Mouse (Mus musculus): ENCODE measurements at regions not wholly inside any gene's neighbourhood (a gene's known extent, or its start where the extent isn't known, plus 50 kb on each side); places are given as distances from the start of the nearest gene placed in this dataset.

DNA sequence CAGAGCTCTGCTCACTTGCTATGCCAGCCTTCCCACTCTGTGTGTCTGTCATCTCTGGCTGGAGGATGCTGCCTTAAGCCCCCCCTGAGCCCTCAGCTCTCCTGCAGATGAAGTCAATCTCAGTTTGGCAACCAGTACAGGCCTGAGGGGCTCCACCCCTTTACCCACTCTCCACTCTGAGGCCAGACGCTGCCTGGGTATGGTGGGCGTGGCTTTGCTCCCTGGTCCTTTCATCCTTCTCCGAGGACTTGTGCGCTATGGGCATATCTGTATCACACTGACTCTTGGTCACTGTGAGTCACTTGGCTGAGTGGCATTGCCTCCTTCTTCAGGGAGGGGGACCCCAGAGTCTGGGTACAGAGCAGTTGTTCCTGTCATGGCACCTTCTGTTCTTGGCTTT is 94.3 kb upstream of the Ptpn1 start:
- no peak overlapping the region for H3K27ac ChIP-seq (replicated peaks; ENCODE audit: low read depth, low read length)
- no peaks in the 10 kb centered on the region for H3K36me3 ChIP-seq (replicated peaks; ENCODE audit: control insufficient read depth, insufficient read depth, low read depth, low read length)
- no peaks in the 10 kb centered on the region for H3K9me3 ChIP-seq (replicated peaks; ENCODE audit: control insufficient read depth, low read length)
- no peak overlapping the region for H3K9ac ChIP-seq (replicated peaks; ENCODE audit: low read length)
- no peaks in the 10 kb centered on the region for H3K27me3 ChIP-seq (ENCODE audit: control insufficient read depth, insufficient read depth, low read length)
- no peak for DNase-seq (ENCODE audit: low spot score)
- no peak; the same call in 1 of the 2 replicates for ATAC-seq (replicated peaks; ENCODE audit: insufficient number of reproducible peaks, low FRiP score, low TSS enrichment, low read depth)
- WGBS = 58% methylated on average over 4 of the region's 4 CpGs
- H3K4me3 ChIP-seq (ENCODE audit: low read depth, low read length) = no peak overlapping the region
- no peak overlapping the region for H3K4me2 ChIP-seq (ENCODE audit: low read depth, low read length)
- H3K4me1 ChIP-seq (ENCODE audit: control insufficient read depth, insufficient read depth, low read length) = no peaks in the 10 kb centered on the region

DNA sequence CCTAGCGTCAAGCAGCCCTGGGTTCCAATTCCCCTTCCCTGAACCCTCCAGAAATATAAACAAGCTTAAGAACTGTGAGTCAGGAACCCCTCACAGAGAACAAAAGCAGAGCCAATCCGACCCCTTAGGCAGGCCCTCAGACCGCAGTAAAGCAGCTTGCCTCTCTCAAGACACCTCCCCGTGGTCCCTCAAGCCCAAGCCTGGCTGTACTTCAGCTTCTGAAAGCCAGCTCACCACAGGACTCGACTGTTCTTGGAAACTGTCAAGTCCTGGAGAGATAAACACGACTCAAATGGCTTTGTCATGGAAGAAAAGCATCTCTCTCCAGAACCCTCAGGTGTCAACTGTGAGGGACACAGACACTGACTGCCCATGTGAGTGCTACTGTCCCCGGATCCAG is 95.2 kb upstream of the Ptpn1 start:
- H3K9ac ChIP-seq (replicated peaks; ENCODE audit: low read length) = no peak overlapping the region
- no peaks in the 10 kb centered on the region for H3K9me3 ChIP-seq (replicated peaks; ENCODE audit: control insufficient read depth, low read length)
- no peak overlapping the region for H3K4me3 ChIP-seq (ENCODE audit: low read depth, low read length)
- WGBS = 38% methylated on average over 7 of the region's 7 CpGs
- no peaks in the 10 kb centered on the region for H3K27me3 ChIP-seq (ENCODE audit: control insufficient read depth, insufficient read depth, low read length)
- no peak overlapping the region for H3K27ac ChIP-seq (replicated peaks; ENCODE audit: low read depth, low read length)
- no peaks in the 10 kb centered on the region for H3K36me3 ChIP-seq (replicated peaks; ENCODE audit: control insufficient read depth, insufficient read depth, low read depth, low read length)
- no peak for DNase-seq (ENCODE audit: low spot score)
- no peak overlapping the region for H3K4me2 ChIP-seq (ENCODE audit: low read depth, low read length)
- ATAC-seq (replicated peaks; ENCODE audit: insufficient number of reproducible peaks, low FRiP score, low TSS enrichment, low read depth) = no peak
- H3K4me1 ChIP-seq (ENCODE audit: control insufficient read depth, insufficient read depth, low read length) = no peaks in the 10 kb centered on the region

DNA sequence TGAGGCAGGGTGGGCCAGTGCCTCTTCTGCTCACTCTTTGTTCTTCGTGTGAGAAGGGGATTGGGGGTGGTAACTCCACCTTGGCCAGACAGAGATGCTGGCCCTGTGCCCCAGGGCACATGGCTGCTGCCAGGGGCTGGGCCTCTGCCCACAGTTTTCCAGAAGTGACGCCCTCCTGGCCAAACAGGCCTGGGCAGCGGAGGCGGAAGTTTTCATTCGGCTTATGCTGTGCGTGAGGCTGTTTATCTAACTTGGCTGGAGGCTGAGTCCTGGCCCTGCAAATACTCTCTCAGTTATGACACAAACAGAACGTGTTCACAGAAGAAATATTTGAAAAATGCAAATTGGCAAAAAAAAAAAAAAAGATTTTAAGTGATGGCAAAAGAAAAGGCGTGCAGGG is 97.3 kb upstream of the Ptpn1 start:
- Histone ChIP-seq H3K4me3 (ENCODE audit: low read depth, low read length) (no peak overlapping the region), H3K36me3 (replicated peaks; ENCODE audit: control insufficient read depth, insufficient read depth, low read depth, low read length) (no peaks in the 10 kb centered on the region), H3K27ac (replicated peaks; ENCODE audit: low read depth, low read length) (no peak overlapping the region), H3K9me3 (replicated peaks; ENCODE audit: control insufficient read depth, low read length) (no peaks in the 10 kb centered on the region), H3K4me1 (ENCODE audit: control insufficient read depth, insufficient read depth, low read length) (no peaks in the 10 kb centered on the region), H3K27me3 (ENCODE audit: control insufficient read depth, insufficient read depth, low read length) (no peaks in the 10 kb centered on the region), H3K9ac (replicated peaks; ENCODE audit: low read length) (no peak overlapping the region), H3K4me2 (ENCODE audit: low read depth, low read length) (no peak overlapping the region)
- DNase-seq (ENCODE audit: low spot score) = no peak
- ATAC-seq (replicated peaks; ENCODE audit: insufficient number of reproducible peaks, low FRiP score, low TSS enrichment, low read depth) = no peak
- 80% methylated on average over 8 of the region's 8 CpGs for WGBS

- no peak overlapping the region for H3K4me3 ChIP-seq (ENCODE audit: low read depth, low read length)
- 52% methylated on average over 20 of the region's 20 CpGs for WGBS
- H3K9me3 ChIP-seq (replicated peaks; ENCODE audit: control insufficient read depth, low read length) = no peaks in the 10 kb centered on the region
- no peaks in the 10 kb centered on the region for H3K36me3 ChIP-seq (replicated peaks; ENCODE audit: control insufficient read depth, insufficient read depth, low read depth, low read length)
- H3K27me3 ChIP-seq (ENCODE audit: control insufficient read depth, insufficient read depth, low read length) = no peaks in the 10 kb centered on the region
- H3K4me2 ChIP-seq (ENCODE audit: low read depth, low read length) = no peak overlapping the region
- no peak overlapping the region for H3K27ac ChIP-seq (replicated peaks; ENCODE audit: low read depth, low read length)
- no peaks in the 10 kb centered on the region for H3K4me1 ChIP-seq (ENCODE audit: control insufficient read depth, insufficient read depth, low read length)
- H3K9ac ChIP-seq (replicated peaks; ENCODE audit: low read length) = no peak overlapping the region
- no peak for ATAC-seq (replicated peaks; ENCODE audit: insufficient number of reproducible peaks, low FRiP score, low TSS enrichment, low read depth)
- peak; percentile 49 for DNase-seq (ENCODE audit: low spot score)
Observed at GRCm38 (mm10) chr2:167833290-167833953, 98.4 kb upstream of the Ptpn1 start.

DNA sequence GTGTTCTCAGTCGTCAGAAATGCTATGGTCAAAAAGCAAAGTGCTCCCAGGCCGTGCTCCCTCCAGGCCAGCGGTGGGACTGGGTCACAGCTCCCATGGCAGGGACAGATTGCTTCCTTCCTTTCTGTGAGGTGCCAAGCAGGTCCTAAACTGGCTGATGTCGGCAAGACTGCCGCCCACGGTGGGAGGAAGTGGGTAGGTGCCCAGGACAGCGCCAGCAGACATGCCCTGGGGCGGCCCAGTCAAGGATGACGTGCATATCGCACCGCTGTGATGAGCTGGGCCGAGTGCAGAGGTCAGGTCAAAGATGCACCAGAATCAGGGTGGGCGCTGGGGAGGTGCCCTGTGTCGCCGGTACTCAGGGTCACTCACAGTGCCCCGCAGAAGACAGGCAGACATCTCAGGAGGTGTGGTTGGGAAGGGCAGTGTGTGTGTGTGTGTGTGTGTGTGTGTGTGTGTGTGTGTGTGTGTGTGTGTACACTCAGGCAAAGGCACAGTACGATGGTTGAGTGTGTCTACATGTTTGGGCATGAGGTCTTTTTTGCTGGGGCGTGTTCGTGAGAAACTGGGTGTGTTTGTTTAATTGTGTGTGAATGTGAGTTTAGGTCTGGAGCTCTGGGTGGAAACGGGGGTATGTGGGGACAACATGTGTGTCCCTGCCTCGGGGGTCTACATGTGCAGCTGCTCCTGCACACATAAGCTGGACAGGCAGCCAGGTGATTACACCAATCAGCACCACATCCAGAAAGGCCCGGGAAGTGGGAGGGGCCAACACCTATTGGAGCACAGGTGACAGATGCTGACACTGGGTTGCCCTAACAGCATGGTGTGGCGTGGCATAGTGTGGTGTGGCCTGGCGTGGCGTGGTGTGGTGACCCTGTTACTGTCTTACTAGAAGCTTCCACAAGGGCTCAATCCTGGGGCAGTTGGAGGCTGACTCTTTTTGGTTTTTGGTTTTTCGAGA is 100.5 kb upstream of the Ptpn1 start:
- H3K4me2 ChIP-seq (ENCODE audit: low read depth, low read length) = no peak overlapping the region
- no peak overlapping the region for H3K4me3 ChIP-seq (ENCODE audit: low read depth, low read length)
- H3K27me3 ChIP-seq (ENCODE audit: control insufficient read depth, insufficient read depth, low read length) = no peaks in the 10 kb centered on the region
- no peaks in the 10 kb centered on the region for H3K36me3 ChIP-seq (replicated peaks; ENCODE audit: control insufficient read depth, insufficient read depth, low read depth, low read length)
- 78% methylated on average over 26 of the region's 26 CpGs for WGBS
- DNase-seq (ENCODE audit: low spot score) = no peak
- H3K27ac ChIP-seq (replicated peaks; ENCODE audit: low read depth, low read length) = no peak overlapping the region
- H3K9ac ChIP-seq (replicated peaks; ENCODE audit: low read length) = no peak overlapping the region
- no peaks in the 10 kb centered on the region for H3K9me3 ChIP-seq (replicated peaks; ENCODE audit: control insufficient read depth, low read length)
- ATAC-seq (replicated peaks; ENCODE audit: insufficient number of reproducible peaks, low FRiP score, low TSS enrichment, low read depth) = no peak
- no peaks in the 10 kb centered on the region for H3K4me1 ChIP-seq (ENCODE audit: control insufficient read depth, insufficient read depth, low read length)

DNA sequence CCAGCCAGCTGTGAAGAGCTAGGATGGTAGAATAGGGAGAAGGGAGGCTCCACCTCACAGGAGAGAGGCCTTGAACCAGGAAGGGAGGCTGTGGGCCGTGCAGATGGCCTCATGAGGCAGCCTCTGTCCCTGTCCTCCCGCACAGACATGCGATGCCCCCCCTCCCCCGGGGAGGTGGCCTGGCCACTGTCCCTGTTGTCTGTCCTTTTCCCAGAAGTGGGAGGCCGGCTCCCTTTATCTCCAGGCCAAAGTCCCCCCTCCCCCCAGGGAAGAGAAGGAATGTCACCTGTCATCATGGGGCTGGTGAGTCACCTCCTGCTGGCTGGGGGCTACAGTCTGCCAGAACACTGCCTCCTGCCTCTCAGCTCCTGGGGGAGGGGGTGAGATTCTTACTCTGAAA is 103.6 kb upstream of the Ptpn1 start:
- no peak overlapping the region for H3K4me3 ChIP-seq (ENCODE audit: low read depth, low read length)
- 51% methylated on average over 5 of the region's 5 CpGs for WGBS
- H3K4me1 ChIP-seq (ENCODE audit: control insufficient read depth, insufficient read depth, low read length) = no peaks in the 10 kb centered on the region
- no peaks in the 10 kb centered on the region for H3K27me3 ChIP-seq (ENCODE audit: control insufficient read depth, insufficient read depth, low read length)
- H3K27ac ChIP-seq (replicated peaks; ENCODE audit: low read depth, low read length) = no peak overlapping the region
- no peak for DNase-seq (ENCODE audit: low spot score)
- no peaks in the 10 kb centered on the region for H3K9me3 ChIP-seq (replicated peaks; ENCODE audit: control insufficient read depth, low read length)
- no peaks in the 10 kb centered on the region for H3K36me3 ChIP-seq (replicated peaks; ENCODE audit: control insufficient read depth, insufficient read depth, low read depth, low read length)
- H3K4me2 ChIP-seq (ENCODE audit: low read depth, low read length) = no peak overlapping the region
- H3K9ac ChIP-seq (replicated peaks; ENCODE audit: low read length) = no peak overlapping the region
- ATAC-seq (replicated peaks; ENCODE audit: insufficient number of reproducible peaks, low FRiP score, low TSS enrichment, low read depth) = no peak

DNA sequence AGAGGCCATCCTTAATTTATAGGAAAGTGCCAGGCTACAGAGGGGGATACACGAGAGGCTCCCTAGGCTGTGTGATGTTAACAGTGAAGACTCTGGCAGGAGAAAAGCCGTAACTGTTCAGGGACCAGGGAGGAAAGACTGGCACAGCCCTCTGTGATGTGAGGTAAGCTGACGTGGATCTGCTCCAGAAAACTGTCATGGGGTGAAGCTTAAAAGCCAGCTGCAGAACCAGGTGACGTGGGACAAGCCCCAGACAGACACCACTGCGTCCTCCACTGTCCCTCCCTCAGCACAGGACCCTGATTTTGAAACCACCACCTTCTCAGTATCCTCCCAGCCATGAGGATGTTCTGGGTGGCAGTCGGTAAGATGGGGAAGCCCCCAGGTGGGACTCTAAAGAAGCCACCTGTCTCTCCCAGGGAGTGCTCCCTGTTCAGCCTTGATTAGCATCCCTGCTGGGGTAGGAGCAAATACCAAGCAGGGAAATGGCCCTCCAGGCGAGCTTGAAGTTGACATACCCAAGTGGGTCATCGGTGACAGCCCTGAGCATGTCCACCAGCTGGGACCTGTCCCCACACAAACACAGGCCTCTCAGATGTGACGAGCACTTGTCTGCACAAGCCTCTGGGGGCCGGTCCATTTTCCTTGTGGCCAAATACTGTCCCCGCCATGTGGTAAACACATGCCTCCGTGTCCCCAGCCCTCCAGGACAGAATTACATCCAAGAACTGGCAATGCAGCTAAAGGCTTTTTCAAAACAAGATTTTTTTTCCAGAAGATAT is 104.7 kb upstream of the Ptpn1 start:
- H3K27ac ChIP-seq (replicated peaks; ENCODE audit: low read depth, low read length) = no peak overlapping the region
- H3K4me2 ChIP-seq (ENCODE audit: low read depth, low read length) = no peak overlapping the region
- 48% methylated on average over 12 of the region's 12 CpGs for WGBS
- DNase-seq (ENCODE audit: low spot score) (no peak), ATAC-seq (replicated peaks; ENCODE audit: insufficient number of reproducible peaks, low FRiP score, low TSS enrichment, low read depth) (no peak)
- no peaks in the 10 kb centered on the region for H3K4me1 ChIP-seq (ENCODE audit: control insufficient read depth, insufficient read depth, low read length)
- H3K27me3 ChIP-seq (ENCODE audit: control insufficient read depth, insufficient read depth, low read length) = no peaks in the 10 kb centered on the region
- H3K36me3 ChIP-seq (replicated peaks; ENCODE audit: control insufficient read depth, insufficient read depth, low read depth, low read length) = no peaks in the 10 kb centered on the region
- no peaks in the 10 kb centered on the region for H3K9me3 ChIP-seq (replicated peaks; ENCODE audit: control insufficient read depth, low read length)
- no peak overlapping the region for H3K9ac ChIP-seq (replicated peaks; ENCODE audit: low read length)
- H3K4me3 ChIP-seq (ENCODE audit: low read depth, low read length) = no peak overlapping the region
